ENCODE assay signal across 10 mouse cellular contexts in the genomic region with DNA sequence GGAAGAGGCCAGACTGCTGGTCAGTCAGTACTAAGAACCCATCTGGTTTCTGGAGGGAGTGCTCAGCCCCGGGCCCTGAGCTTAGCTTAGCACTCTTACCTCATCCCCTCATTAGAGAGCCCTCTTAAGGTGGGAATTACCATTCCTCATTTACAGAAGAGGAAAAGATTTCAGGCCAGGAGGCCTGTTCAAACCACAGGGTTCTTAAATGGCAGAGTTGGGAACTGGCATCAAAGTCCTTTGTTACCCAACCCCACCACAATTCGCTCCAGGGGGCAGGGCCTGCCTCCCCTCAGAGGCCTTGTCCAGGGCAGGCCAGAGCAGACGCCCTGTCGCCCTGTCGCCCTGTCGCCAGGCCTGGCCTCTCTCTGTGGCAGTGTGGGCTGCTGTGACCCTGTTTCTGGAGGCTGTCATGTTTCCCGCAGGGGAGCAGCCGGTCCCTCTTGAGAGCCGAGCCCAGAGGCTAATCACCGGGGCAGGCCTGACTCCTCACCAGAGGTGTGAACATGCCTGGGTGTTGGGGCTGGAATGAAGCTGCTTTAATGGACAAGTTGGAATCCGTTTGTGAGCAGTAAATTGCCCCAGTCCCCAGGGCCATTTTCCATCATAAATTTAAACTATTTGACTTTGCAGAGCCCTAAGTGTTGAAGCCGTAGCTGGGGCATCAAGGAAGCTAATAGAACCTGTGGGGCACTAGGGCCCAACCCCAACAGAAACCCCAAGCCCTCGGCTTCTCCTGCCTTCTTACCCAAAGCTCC.
A peak's percentile ranks its signal among the peaks of the same experiment; 100 is the strongest.
DNase-seq lines count a peak whose midpoint lies in the region; ATAC-seq and TF ChIP-seq lines count a peak whose summit lies in the region.
"Had no signal": no experiment of that assay in that cellular context is flagged by ENCODE, and none has a peak within 500 bp of the region (broad histone marks: within the 10 kb centered on the region; RNA-seq: fewer than 3 reads in every experiment).

No protein-coding gene starts in this region.

- 38% methylated on average over 13 of the region's 13 CpGs for WGBS in heart, embryonic 14.5 days
- WGBS in neural tube, embryonic 14.5 days = 36% methylated on average over 13 of the region's 13 CpGs
- WGBS in kidney, embryonic 16.5 days = 50% methylated on average over 13 of the region's 13 CpGs
- 54% methylated on average over 13 of the region's 13 CpGs for WGBS in lung, postnatal 0 days

- no peaks in the 10 kb centered on the region for H3K9me3 ChIP-seq in heart, embryonic 14.5 days (ENCODE audit: control insufficient read depth, low read length)
- H3K9me3 ChIP-seq in neural tube, embryonic 14.5 days (ENCODE audit: control insufficient read depth, low read length) = no peaks in the 10 kb centered on the region
- H3K9me3 ChIP-seq in kidney, embryonic 16.5 days (ENCODE audit: low read length) = no peaks in the 10 kb centered on the region
- no peaks in the 10 kb centered on the region for H3K9me3 ChIP-seq in lung, postnatal 0 days (ENCODE audit: low read length)
- H3K9me3 ChIP-seq: liver, embryonic 13.5 days had no signal

- peaks cover 16 to 26% of the 10 kb centered on the region in 2 experiments for H3K4me1 ChIP-seq in heart, embryonic 14.5 days (ENCODE audit: control insufficient read depth in 2 of 2, insufficient read depth in 2 of 2, low read length in 2 of 2)
- peaks cover 8% of the 10 kb centered on the region; the same call in 1 of the 2 replicates for H3K4me1 ChIP-seq in neural tube, embryonic 14.5 days (ENCODE audit: control insufficient read depth, insufficient read depth, low read length)
- H3K4me1 ChIP-seq in kidney, embryonic 16.5 days (ENCODE audit: insufficient read depth, low read length) = peaks cover 53% of the 10 kb centered on the region
- H3K4me1 ChIP-seq in lung, postnatal 0 days (ENCODE audit: insufficient read depth, low read depth, low read length) = peaks cover under 1% of the 10 kb centered on the region; the same call in 1 of the 2 replicates

- no peak for TF ChIP-seq EP300 in lung, postnatal 0 days (IDR thresholded peaks at IDR 0.05)

- 0 out of 2 replicates have a peak overlapping the region, but pooled peaks have one; percentile 21 for H3K9ac ChIP-seq in heart, embryonic 14.5 days (ENCODE audit: low read length)
- no peak overlapping the region for H3K9ac ChIP-seq in neural tube, embryonic 14.5 days (replicated peaks; ENCODE audit: low read depth, low read length)
- H3K9ac ChIP-seq in kidney, embryonic 16.5 days (replicated peaks; ENCODE audit: low read length) = 0 out of 2 replicates have a peak overlapping the region, but pooled peaks have one; percentile 7
- no peak overlapping the region for H3K9ac ChIP-seq in lung, postnatal 0 days (replicated peaks; ENCODE audit: low read depth)
- H3K9ac ChIP-seq: liver, embryonic 13.5 days had no signal

- H3K27me3 ChIP-seq in heart, embryonic 14.5 days (ENCODE audit: control insufficient read depth, insufficient read depth, low read length) = no peaks in the 10 kb centered on the region
- H3K27me3 ChIP-seq in neural tube, embryonic 14.5 days (ENCODE audit: control insufficient read depth, insufficient read depth, low read length) = no peaks in the 10 kb centered on the region
- H3K27me3 ChIP-seq in kidney, embryonic 16.5 days (ENCODE audit: insufficient read depth, low read length) = no peaks in the 10 kb centered on the region
- H3K27me3 ChIP-seq in lung, postnatal 0 days (replicated peaks; ENCODE audit: insufficient read depth, low read length) = no peaks in the 10 kb centered on the region
- H3K27me3 ChIP-seq: liver, embryonic 13.5 days had no signal

- H3K36me3 ChIP-seq in heart, embryonic 14.5 days (ENCODE audit: control insufficient read depth, insufficient read depth, low read length) = no peaks in the 10 kb centered on the region
- no peaks in the 10 kb centered on the region for H3K36me3 ChIP-seq in neural tube, embryonic 14.5 days (ENCODE audit: control insufficient read depth, insufficient read depth, low read length)
- no peaks in the 10 kb centered on the region for H3K36me3 ChIP-seq in kidney, embryonic 16.5 days (ENCODE audit: insufficient read depth, low read length)
- H3K36me3 ChIP-seq in lung, postnatal 0 days (ENCODE audit: insufficient read depth, low read length) = no peaks in the 10 kb centered on the region
- H3K36me3 ChIP-seq: liver, embryonic 13.5 days had no signal

- H3K4me3 ChIP-seq in heart, embryonic 14.5 days (ENCODE audit: control insufficient read depth in 1 of 2, insufficient read depth in 1 of 2, low read depth in 1 of 2, low read length in 2 of 2) = no peak overlapping the region
- H3K4me3 ChIP-seq in neural tube, embryonic 14.5 days (ENCODE audit: low read depth, low read length) = no peak overlapping the region
- H3K4me3 ChIP-seq in kidney, embryonic 16.5 days (ENCODE audit: low read length) = no peak overlapping the region
- no peak overlapping the region for H3K4me3 ChIP-seq in lung, postnatal 0 days (ENCODE audit: low read depth, low read length)
- H3K4me3 ChIP-seq: erythroblast, embryonic 14.5 days; liver, embryonic 13.5 days had no signal

- ATAC-seq in heart, embryonic 14.5 days (ENCODE audit: insufficient number of reproducible peaks, insufficient read depth, low FRiP score, low read depth) = no peak
- ATAC-seq in neural tube, embryonic 14.5 days (ENCODE audit: low read depth) = peak; percentile 28; the same call in 1 of the 2 replicates
- no peak; the same call in 1 of the 2 replicates for ATAC-seq in kidney, embryonic 16.5 days (ENCODE audit: low FRiP score, low TSS enrichment)
- no peak for ATAC-seq in lung, postnatal 0 days

- no peak for DNase-seq in heart, adult 9 months (ENCODE audit: low spot score in 2 of 2)
- DNase-seq in neural tube, embryonic 10.5 days (ENCODE audit: extremely low spot score, low spot score) = no peak
- DNase-seq in thymus, postnatal 25 days = no peak
- DNase-seq in thymus, postnatal 10 days (ENCODE audit: low spot score in 2 of 2) = no peak
- DNase-seq in lung, postnatal 0 days (ENCODE audit: low spot score) = no peak
- DNase-seq: liver, embryonic 13.5 days had no signal

- no peak overlapping the region for H3K4me2 ChIP-seq in heart, embryonic 14.5 days (ENCODE audit: low read length)
- H3K4me2 ChIP-seq in neural tube, embryonic 14.5 days (ENCODE audit: low read depth, low read length) = no peak overlapping the region
- H3K4me2 ChIP-seq in kidney, embryonic 16.5 days (replicated peaks; ENCODE audit: low read depth, low read length) = no peak overlapping the region
- H3K4me2 ChIP-seq in lung, postnatal 0 days (replicated peaks; ENCODE audit: low read depth, low read length) = no peak overlapping the region
- H3K4me2 ChIP-seq: liver, embryonic 13.5 days had no signal

- peak overlapping the region in 1 of 2 experiments; percentile 45; a peak in 1 of 4 replicates for H3K27ac ChIP-seq in heart, embryonic 14.5 days (replicated peaks in 1 of 2; ENCODE audit: control insufficient read depth in 1 of 2, insufficient read depth in 1 of 2, low read depth in 2 of 2, low read length in 2 of 2)
- no peak overlapping the region for H3K27ac ChIP-seq in neural tube, embryonic 14.5 days (ENCODE audit: low read depth, low read length)
- H3K27ac ChIP-seq in kidney, embryonic 16.5 days (ENCODE audit: low read length) = no peak overlapping the region
- H3K27ac ChIP-seq in lung, postnatal 0 days (ENCODE audit: low read length) = no peak overlapping the region
- H3K27ac ChIP-seq: liver, embryonic 13.5 days had no signal

- no peak for TF ChIP-seq CTCF in lung, postnatal 0 days (IDR thresholded peaks at IDR 0.05)

Comparison
In these comparisons a context has a peak if more than half of its experiments do, and no peak if none do; other contexts are left out.
1. H3K9ac ChIP-seq: peak in heart, embryonic 14.5 days (single experiment) and kidney, embryonic 16.5 days (single experiment); none in neural tube, embryonic 14.5 days (single experiment) and lung, postnatal 0 days (single experiment).